Mouse (Mus musculus): ENCODE data around the gene Speg.

The Speg gene

GRCm38 (mm10) chr1:75463652-75464204, 88.6 kb downstream of the Speg start:
- DNase-seq: no peak

GRCm38 (mm10) chr1:75467215-75467927, 92.3 kb downstream of the Speg start:
- peak; percentile 83 for DNase-seq

GRCm38 (mm10) chr1:75469287-75469825, 94.3 kb downstream of the Speg start:
- no peak for DNase-seq

GRCm38 (mm10) chr1:75476441-75476840, 101.3 kb downstream of the Speg start:
- no peak for DNase-seq

- DNase-seq: peak; percentile 92
Observed at GRCm38 (mm10) chr1:75477264-75477965, 102.3 kb downstream of the Speg start.

- no peak for DNase-seq
Observed at GRCm38 (mm10) chr1:75477966-75478290, 102.8 kb downstream of the Speg start.

GRCm38 (mm10) chr1:75478497-75478896, 103.4 kb downstream of the Speg start:
- no peak for DNase-seq

GRCm38 (mm10) chr1:75478916-75479634, 104.0 kb downstream of the Speg start, which contains the start of the genes Chpf and Tmem198:
Chpf (minus strand) TSS chr1:75479307.
Tmem198 (plus strand) TSS chr1:75479532.
- DNase-seq: peak; percentile 98

- no peak for DNase-seq
Observed at GRCm38 (mm10) chr1:75479635-75479989, 104.5 kb downstream of the Speg start.

GRCm38 (mm10) chr1:75480036-75480435, 104.9 kb downstream of the Speg start:
- DNase-seq: no peak

GRCm38 (mm10) chr1:75480735-75481134, 105.6 kb downstream of the Speg start:
- DNase-seq: no peak
